Mouse (Mus musculus): ENCODE measurements around the gene Tmem106a. TPM values are rescaled to one million over a fixed set of nuclear protein-coding genes. Genes with fewer than 3 reads are reported as not detected.
"Not testable (repeated sequence)": the region's sequence is repeated elsewhere in the genome, so short reads cannot be mapped to it uniquely, and the experiment has no call there.

Gene Tmem106a
- polyA plus RNA-seq, 1 experiment, result 15.6 TPM

DNA sequence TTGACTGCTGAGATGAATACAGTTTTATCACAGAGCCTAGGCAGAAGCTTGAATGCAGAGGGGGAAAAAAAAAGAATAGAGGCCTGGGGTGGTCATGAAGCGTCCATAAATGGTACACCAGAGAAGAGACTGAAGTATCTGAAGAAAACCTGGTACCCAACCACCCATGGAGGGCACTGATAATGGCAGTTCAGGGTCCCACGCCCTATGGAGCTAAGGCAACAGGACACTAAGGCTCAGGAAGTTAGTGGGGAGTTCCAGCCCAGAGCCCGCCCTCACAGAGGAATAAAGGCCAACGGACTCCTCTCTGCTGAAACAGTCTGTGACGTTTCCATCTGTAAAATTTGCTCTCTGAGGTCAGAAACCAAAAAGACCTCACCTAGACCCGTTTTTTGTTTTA lies 33.3 kb downstream of the Tmem106a start:
- Histone ChIP-seq H3K27ac (ENCODE audit: insufficient read depth, low read length) (no peak overlapping the region), H3K4me3 (ENCODE audit: insufficient read depth, low read length) (no peak overlapping the region), H3K4me1 (ENCODE audit: control insufficient read depth, insufficient read depth, low read length) (no peaks in the 10 kb centered on the region)
- TF ChIP-seq CTCF (IDR thresholded peaks at IDR 0.05; ENCODE audit: borderline replicate concordance, insufficient read depth, low read length) (no peak), POLR2A (IDR thresholded peaks at IDR 0.05; ENCODE audit: low read depth, low read length) (no peak)

- no peaks in the 10 kb centered on the region for H3K4me1 ChIP-seq (ENCODE audit: control insufficient read depth, insufficient read depth, low read length)
- no peak for TF ChIP-seq POLR2A (IDR thresholded peaks at IDR 0.05; ENCODE audit: low read depth, low read length)
- TF ChIP-seq CTCF (IDR thresholded peaks at IDR 0.05; ENCODE audit: borderline replicate concordance, insufficient read depth, low read length), result no peak
- H3K4me3 ChIP-seq (ENCODE audit: insufficient read depth, low read length), result no peak overlapping the region
- no peak overlapping the region for H3K27ac ChIP-seq (ENCODE audit: insufficient read depth, low read length)
These were observed 34.1 kb downstream of the Tmem106a start for GRCm38 (mm10) chr11:101616104-101616503.

GRCm38 (mm10) chr11:101616948-101617767 lies 35.1 kb downstream of the Tmem106a start:
- no peak overlapping the region for H3K27ac ChIP-seq (ENCODE audit: insufficient read depth, low read length)
- TF ChIP-seq CTCF (IDR thresholded peaks at IDR 0.05; ENCODE audit: borderline replicate concordance, insufficient read depth, low read length), result no peak
- TF ChIP-seq POLR2A (IDR thresholded peaks at IDR 0.05; ENCODE audit: low read depth, low read length), result no peak
- no peaks in the 10 kb centered on the region for H3K4me1 ChIP-seq (ENCODE audit: control insufficient read depth, insufficient read depth, low read length)
- H3K4me3 ChIP-seq (ENCODE audit: insufficient read depth, low read length), result no peak overlapping the region

DNA sequence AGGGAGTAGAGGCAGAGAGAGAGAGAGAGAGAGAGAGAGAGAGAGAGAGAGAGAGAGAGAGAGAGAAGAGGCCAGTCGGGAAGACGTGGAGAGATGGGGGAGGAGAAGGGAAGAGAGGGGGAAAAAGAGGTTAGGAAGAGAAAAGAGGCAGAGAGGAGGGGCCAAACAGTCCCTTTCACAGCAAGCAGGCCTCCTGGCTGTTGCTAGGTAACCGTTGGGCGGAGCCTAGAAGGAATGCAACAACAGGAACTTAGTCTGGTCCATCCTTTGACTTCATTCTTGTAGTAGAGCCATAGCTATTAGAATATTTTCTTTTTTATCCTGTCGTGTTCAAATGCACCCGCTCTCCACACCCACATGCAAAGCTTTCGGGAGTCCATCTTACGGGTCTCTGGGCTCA lies 35.8 kb downstream of the Tmem106a start:
- H3K4me3 ChIP-seq (ENCODE audit: insufficient read depth, low read length), result no peak overlapping the region
- no peak overlapping the region for H3K27ac ChIP-seq (ENCODE audit: insufficient read depth, low read length)
- no peak for TF ChIP-seq CTCF (IDR thresholded peaks at IDR 0.05; ENCODE audit: borderline replicate concordance, insufficient read depth, low read length)
- TF ChIP-seq POLR2A (IDR thresholded peaks at IDR 0.05; ENCODE audit: low read depth, low read length), result no peak
- no peaks in the 10 kb centered on the region for H3K4me1 ChIP-seq (ENCODE audit: control insufficient read depth, insufficient read depth, low read length)

DNA sequence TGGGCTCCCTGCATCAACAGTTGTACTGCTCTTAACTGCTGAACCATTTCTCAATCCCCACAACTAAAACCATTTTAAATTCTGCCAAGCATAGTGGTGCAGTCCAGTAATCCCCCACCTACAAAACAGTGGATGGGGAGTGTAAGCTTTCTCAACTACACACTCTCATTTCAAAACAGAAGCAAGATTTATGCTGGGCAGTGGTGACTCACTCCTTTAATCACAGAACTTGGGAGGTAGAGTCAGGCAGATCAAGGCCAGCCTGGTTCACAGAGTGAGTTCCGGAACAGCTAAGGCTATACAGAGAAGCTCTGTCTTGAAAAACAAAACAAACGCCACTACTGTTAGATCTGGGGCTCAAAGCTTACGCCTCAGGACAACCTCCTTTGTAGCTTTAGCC lies 36.6 kb downstream of the Tmem106a start:
- Histone ChIP-seq H3K27ac (ENCODE audit: insufficient read depth, low read length) (no peak overlapping the region), H3K4me3 (ENCODE audit: insufficient read depth, low read length) (no peak overlapping the region), H3K4me1 (ENCODE audit: control insufficient read depth, insufficient read depth, low read length) (no peaks in the 10 kb centered on the region)
- TF ChIP-seq POLR2A (IDR thresholded peaks at IDR 0.05; ENCODE audit: low read depth, low read length), result no peak

DNA sequence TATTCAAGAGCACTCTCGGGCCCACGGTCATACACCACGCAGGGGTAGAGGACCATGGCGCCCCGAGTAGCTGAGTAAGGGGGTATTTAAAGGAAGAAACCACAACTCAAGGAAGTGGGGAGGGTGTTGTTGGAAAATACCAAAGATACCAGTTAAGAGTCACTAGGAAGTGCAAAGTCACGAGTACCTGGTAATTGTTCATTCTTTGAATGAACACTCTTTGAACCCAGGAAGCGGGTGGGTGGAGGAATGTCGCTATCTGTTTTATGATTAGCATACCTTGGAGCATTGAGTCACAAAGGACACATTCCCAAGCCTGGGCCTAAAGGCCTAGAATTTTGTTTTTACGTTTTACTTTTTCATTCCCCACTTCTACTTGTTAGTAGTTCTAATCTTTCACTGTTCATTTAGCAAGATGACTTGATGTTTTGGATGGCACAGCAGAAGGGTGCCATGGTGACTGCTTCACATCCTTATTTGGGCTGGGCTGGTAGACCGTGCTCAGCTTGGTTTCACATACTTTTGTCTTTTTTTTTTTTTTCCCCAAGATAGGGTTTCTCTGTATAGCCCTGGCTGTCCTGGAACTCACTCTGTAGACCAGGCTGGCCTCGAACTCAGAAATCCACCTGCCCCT lies 38.1 kb downstream of the Tmem106a start:
- H3K27ac ChIP-seq (ENCODE audit: insufficient read depth, low read length); H3K4me3 ChIP-seq (ENCODE audit: insufficient read depth, low read length); H3K4me1 ChIP-seq (ENCODE audit: control insufficient read depth, insufficient read depth, low read length): not testable (repeated sequence)

DNA sequence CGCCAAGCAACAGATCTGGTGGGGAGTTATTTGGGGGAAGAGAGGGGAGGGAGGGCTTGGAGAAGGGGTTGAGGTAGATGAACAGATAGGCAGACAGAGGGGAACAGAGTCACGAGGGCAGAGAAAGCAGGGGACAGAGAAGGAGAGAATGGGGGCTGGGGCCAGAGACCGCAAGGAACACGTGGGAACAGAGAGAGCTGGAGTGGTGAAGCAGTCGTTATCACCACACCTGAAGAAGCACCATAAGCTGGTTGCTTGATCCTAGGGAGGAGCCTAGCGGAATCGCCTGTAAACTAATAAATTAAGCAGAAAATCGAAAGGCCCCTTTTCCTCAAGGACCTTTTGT lies 44.6 kb downstream of the Tmem106a start:
- Histone ChIP-seq H3K4me1 (ENCODE audit: control insufficient read depth, insufficient read depth, low read length) (no peaks in the 10 kb centered on the region), H3K27ac (ENCODE audit: insufficient read depth, low read length) (peak overlapping the region; percentile 95; the same call in 1 of the 2 replicates), H3K4me3 (ENCODE audit: insufficient read depth, low read length) (peak overlapping the region; percentile 35)
- TF ChIP-seq POLR2A (IDR thresholded peaks at IDR 0.05; ENCODE audit: low read depth, low read length), result no peak
- TF ChIP-seq CTCF (IDR thresholded peaks at IDR 0.05; ENCODE audit: borderline replicate concordance, insufficient read depth, low read length), result no peak

GRCm38 (mm10) chr11:101626995-101627856 lies 45.2 kb downstream of the Tmem106a start, which contains the start of gene Rdm1:
Gene Rdm1 (plus strand): TSS chr11:101627195.
- peak within 1 kb of the TSS; percentile 35 for H3K4me3 ChIP-seq (ENCODE audit: insufficient read depth, low read length)
- TF ChIP-seq POLR2A (IDR thresholded peaks at IDR 0.05; ENCODE audit: low read depth, low read length) (peak; percentile 83), CTCF (IDR thresholded peaks at IDR 0.05; ENCODE audit: borderline replicate concordance, insufficient read depth, low read length) (no peak)
- peak within 1 kb of the TSS; percentile 95 for H3K27ac ChIP-seq (ENCODE audit: insufficient read depth, low read length)
- H3K4me1 ChIP-seq (ENCODE audit: control insufficient read depth, insufficient read depth, low read length), result no peaks in the 10 kb centered on the region

DNA sequence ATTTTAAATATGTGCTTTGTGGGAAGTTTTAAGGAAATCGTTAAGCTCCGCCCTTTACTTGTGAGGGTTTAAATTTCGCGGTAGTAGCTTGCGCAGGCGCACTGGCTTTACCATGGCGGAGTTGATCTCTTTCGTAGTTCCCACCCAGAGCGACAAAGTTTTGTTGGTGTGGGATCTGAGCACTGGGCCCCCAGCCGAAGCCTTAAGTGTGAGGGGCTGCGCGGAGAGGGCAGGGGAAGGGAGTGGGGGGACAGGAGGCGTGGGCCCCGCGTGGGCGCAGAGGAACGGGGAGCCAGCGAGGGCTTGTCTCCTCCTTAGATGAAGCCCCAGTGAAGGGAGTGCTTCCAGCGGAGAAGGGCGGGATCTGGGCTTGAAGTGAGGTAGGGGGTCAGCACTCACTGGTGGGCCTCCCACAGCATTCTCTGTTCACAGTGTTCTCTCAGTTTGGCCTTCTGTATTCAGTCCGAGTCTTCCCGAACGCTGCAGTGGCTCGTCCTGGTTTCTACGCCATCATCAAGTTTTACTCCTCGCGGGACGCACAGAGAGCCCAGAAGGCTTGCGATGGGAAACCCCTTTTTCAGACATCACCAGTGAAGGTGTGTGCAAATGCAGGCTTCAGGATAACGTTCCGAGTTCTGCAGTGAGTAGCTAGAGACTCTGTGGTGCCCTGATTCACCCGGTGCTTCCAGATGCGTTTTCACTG lies 46.0 kb downstream of the Tmem106a start:
- TF ChIP-seq POLR2A (IDR thresholded peaks at IDR 0.05; ENCODE audit: low read depth, low read length) (peak; percentile 72), CTCF (IDR thresholded peaks at IDR 0.05; ENCODE audit: borderline replicate concordance, insufficient read depth, low read length) (no peak)

GRCm38 (mm10) chr11:101628733-101629417 lies 46.8 kb downstream of the Tmem106a start:
- not testable (repeated sequence) for H3K4me1 ChIP-seq (ENCODE audit: control insufficient read depth, insufficient read depth, low read length); H3K4me3 ChIP-seq (ENCODE audit: insufficient read depth, low read length); H3K27ac ChIP-seq (ENCODE audit: insufficient read depth, low read length)

More for the DNA sequence above, 46.0 kb downstream of the Tmem106a start:
- Histone ChIP-seq H3K27ac (ENCODE audit: insufficient read depth, low read length) (peak overlapping the region; percentile 69), H3K4me1 (ENCODE audit: control insufficient read depth, insufficient read depth, low read length) (no peaks in the 10 kb centered on the region), H3K4me3 (ENCODE audit: insufficient read depth, low read length) (peak overlapping the region; percentile 10)

Measured in embryonic fibroblast, embryonic 13.5 days (primary cell).